Mouse (Mus musculus): ENCODE results near the gene Robo1.
A peak's percentile ranks its signal among the peaks of the same experiment; 100 is the strongest.

Gene Robo1

DNA sequence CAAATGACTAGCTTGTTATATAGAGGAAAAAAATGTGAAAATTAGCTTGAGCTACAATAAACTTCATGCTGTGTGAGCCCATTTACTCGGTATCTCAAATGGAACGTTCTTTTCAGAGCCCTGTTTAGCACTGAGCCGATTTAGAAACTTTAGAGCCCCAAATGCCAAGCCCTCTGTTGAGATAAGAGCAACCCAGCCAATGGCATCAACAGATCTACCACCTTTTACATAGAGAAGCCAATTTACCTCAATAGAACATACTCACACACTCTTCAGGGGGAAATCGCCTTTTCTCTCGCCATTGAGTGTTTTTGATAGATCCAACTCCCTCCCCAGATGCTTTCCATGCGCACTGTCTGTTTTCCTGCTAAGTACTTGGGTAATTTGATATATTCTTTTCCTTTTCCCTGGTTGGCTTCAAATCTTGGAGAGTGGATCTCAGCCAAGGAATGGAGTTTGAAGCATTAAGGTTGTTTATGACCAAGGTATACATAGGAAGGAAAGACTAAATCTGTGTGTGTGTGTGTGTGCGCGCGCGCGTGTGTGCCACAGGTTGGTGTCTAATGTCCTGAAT, 378.5 kb downstream of the Robo1 start:
- no peak for DNase-seq

DNA sequence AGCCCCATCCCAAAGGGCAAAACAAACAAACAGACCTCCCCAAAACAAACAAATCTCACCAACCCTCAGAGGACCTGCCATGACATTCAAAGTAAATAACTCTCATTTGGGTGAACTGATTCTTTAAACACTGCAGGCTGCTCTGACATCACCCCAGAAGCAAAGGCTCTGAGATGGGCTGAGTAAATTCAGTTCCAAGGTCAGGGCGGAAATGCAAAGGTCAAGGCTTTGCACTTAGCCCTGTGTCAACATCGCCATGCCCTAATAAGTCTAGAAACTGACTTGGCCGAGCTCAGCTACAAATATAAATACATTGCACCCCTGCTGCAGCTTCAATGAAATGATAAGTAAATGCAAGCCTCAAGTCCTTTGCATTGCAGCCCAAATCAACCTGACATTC, 379.5 kb downstream of the Robo1 start:
- DNase-seq = no peak

DNA sequence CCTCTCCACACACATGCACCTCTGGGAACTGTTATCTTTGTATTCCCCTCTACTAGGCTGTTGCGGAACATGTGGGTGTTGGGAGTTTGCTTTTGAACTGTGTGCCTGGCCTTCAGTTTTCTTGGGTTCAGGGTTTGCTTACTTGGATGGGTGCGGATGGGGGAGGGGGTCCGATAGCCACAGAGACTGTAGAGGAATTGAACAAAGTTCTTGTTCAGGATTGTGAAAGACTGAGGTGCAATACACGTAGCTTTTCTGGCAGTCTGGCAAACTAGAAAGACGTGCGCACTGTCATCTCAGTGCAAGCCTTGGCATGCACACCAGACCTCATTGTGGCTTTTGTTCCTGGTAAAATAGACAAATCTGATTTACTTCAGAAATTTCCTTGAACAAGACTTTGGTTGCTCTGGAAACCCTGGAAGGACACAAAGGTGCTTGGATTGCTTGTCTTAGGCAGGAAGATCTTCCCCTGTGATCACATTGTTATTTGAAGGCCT, 380.1 kb downstream of the Robo1 start:
- no peak for DNase-seq

DNA sequence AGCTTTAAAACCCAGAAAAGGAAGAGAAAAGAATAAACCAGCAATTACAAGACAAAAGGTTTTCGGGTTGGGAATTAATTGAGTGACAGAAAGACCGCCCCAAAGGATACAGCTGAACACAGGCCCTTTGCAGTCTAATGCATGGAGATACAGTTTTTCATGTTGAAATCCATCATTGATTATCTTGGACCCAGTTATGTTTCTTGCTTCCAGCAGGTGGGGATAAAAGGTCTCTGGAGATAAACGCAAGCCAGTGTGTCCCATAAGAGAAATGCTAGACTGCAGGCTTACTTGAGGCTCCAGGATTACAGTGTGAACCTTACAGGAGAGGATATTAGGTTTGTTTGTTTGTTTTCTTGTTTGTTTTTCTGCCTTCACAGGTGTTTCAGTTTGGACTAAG, 383.8 kb downstream of the Robo1 start:
- DNase-seq = no peak

DNA sequence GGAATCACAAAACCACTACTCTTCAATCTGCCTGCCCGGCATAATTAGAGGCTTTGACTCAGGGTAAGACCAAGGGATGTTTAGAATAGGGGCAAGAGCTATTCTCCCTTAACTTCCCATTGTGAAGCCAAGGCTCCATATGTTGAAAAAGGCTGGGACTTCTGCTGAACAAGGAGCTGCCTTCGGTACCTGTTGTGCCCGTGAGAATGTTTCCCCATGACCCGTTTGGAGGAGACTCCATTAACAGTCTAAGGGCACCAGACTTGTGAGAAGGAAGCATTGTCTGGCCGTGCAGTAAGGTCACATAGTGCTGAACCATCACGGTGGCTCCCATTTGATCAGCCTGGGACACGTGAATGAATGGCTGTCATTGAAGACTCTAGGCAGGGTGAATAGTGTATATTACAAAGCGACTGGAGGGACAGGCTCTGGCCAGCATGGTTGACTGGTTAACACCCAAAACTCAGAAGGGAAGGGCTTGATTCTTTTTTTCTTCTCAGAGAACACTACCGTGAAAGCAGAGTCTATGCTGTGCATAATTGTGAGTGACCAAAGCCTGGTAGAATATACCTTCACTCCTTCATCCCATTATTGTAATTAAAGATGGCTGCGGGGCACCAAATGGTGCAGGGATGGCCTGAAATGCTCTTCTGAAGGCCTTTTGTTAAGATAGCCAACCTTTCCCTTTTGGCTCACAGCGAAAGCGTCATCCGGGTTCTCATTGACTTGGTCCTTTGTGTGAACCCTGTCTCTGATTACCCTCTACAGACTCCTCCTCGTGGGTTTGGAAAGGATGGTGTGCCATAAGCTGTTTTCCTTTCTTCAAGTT, 385.6 kb downstream of the Robo1 start:
- no peak for DNase-seq

DNA sequence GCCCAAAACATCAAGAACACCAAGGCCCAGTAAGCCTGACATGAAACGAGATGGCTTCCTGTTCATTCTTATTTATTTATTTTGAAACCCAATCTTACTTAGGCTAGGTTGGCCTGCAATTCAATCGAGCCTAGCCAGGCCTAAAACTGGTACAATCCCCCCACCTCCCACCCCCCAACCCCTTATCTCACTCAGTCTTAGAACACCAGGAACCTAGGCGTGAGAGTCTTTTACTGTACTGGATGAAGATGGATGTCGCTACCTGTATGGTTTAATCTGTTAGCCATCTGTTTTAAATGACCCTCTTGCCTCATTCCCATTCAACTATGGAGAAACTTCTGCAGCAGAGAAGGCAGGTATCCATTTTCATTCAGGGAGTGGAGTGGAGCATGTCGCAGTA, 386.7 kb downstream of the Robo1 start:
- DNase-seq = no peak

DNA sequence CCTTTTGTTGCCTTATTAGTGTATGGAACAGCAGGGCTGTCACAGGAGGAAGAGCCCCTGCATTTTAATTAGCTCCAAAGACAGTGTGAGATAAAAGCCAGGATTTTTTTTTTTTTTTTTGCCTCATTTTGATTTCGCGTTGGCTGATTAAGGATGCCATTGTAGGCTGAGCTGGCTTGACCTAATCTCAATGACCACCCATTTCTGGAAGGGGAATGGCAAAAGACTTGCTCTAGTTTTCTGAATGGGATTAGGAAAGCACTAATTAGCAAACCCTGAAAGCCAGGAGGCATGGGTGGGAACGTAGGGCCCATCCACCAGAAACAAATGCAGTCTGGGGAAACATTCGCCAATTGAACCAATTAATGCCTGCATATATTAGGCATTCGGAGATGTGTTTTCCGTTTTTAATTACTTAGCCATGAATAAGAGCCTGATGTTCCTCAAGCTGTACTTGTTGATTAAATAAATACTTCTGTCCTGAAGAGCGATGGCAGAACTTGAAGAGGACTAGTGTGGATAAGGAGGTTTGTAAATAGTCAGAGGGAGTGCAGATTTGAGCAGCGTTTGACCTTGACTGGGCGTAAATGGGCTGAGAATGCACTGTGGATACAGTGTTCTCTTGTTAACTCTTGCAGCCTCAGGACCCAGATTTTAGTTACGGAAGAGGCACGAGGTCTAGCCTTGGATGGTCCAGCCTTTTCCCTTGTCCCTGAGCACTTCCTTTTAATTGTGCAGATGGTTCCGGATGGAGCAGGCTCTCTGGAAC, 391.3 kb downstream of the Robo1 start:
- no peak for DNase-seq

DNA sequence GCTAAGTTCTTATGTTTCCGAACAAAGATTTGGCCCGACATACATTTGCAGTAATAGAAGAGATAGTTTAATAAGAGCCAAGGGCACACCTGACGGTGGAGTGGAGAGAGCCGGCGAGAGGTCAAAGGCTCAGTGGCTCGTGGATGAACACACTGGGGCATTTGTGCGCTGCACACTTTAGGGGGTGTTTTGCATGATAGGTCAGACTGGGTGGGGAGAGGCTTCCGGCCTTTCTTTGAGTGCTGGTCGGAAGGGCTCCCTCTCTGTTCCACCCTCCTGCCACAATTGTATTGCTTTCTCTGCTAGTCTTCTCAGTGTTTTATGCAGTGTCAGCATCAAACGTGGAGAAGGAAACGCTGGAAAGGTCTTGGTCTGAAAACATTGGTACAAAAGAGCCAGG, 392.2 kb downstream of the Robo1 start:
- DNase-seq = no peak

DNA sequence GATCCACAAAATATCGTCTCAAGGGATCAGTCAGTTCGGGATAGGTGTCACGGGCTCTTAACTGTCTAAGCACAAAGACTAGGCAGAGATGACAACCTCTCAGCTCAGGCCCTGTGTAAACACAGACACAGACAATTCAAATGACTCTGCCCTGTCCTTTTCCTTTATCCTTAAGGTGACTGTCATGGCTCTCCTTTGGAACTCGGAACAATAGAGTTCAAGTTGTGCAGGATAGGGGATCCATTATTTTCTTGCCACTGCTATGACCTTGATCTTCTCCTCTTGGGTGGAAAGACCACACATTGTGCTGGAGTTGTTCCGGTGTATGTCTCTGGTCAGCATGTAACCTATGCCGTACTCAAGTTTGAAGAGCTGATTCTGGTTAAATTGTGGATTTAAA, 395.4 kb downstream of the Robo1 start:
- no peak for DNase-seq

DNA sequence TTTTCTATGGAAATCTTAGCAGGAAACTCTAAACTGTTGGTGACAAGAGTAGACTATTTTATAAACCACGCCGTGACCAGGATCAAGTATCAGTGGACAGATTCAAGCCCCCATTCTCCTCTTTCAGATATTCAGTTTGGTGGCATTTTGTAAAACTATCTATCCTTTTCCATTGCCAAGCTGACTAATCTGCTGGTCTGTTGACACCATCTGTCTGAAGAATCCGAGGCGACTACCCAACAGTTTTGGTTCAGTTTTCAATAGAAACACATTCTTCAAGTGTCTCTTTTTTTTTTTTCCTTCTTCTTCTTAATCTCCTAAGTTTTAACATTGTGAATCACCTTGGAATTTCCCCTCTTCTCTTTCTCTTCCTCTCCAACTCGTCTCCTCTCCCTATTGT, 397.7 kb downstream of the Robo1 start:
- DNase-seq = no peak

DNA sequence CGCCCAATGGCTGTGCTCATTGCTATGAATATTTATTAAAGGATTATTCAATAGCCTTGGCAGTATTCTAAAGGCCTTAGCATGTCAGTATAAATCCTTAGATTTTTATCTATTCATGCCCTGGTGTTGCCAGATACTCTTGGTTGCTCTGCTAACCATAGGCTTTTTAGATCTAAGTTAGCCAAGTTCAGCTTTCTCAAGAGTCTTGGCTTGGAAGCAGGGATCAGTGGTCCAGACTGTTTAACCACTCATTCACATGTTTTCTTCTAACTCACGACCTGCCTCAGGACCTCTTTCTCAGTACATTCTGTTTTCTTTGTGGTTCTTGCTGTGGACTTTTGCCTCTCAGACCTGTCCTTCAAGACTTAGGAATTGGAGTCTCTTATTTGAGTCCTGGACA, 400.4 kb downstream of the Robo1 start:
- DNase-seq = no peak

DNA sequence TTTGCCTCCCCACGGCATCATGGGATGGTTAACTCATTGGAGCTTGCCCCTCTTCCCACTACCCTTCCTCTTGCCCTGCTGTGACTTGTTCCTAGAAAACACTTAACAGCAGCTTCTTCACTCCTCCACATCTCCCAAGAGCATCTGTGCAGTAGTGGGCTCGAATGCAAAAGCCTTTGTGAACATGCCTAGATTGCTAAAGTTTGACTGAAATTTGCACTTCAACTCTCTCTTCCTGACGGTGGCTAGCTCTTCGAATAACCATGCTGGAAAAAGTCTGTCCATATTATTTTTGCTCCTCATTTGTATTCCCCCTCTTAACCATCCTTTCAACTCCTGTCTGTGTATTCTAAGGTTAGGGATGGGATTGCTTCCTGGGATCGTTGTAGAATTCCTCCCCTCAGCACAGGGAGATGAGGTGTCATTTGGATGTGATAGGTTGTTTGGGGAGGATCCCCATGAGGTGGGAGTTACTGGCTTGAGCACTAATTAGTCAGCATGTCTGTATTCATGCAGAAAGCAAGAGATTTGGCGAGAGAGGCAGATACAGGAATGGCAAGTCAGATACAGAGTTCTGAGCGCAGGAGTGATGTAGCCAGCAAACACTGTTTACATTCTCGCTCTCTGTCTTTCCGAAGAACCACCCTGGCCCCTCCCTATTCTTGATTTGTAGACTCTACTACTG, 409.2 kb downstream of the Robo1 start:
- no peak for DNase-seq

DNA sequence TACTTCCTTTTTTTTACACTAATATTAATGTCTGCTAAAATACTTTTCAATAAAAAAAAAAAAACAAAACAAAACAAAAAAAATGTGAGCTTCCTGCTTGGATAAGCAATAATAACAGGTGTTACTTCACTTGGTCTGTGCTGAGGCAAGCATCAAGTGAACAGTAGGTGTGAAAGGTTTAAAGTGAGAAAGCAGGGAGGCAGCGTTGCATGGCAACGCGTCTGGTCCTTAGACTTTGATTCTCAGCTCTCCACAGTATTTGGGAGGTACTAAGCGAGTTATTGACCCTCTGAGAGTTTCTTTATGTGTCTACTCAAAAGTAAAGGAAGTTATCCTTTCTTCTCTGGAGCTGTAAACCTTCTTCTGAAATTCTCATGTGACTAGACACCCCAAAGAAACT, 411.0 kb downstream of the Robo1 start:
- no peak for DNase-seq

DNA sequence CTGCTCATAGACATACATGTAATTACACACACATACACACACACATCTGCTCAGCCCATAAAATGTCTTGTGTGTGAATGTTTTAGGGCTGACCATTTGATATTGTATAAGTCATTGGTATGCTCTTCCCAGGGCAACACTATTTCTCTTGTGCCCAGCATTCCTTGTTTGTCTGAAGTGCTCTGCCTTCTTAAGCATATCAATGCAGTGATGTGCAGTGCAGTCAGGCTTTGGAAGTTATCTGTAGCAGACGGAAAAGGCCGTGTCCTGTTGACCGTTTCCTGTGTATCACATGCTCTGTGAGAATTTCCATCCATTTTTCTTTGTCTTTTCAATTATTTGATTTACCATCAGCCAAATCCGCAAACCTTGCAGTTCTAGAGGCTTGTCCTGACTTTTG, 412.9 kb downstream of the Robo1 start:
- DNase-seq = no peak

DNA sequence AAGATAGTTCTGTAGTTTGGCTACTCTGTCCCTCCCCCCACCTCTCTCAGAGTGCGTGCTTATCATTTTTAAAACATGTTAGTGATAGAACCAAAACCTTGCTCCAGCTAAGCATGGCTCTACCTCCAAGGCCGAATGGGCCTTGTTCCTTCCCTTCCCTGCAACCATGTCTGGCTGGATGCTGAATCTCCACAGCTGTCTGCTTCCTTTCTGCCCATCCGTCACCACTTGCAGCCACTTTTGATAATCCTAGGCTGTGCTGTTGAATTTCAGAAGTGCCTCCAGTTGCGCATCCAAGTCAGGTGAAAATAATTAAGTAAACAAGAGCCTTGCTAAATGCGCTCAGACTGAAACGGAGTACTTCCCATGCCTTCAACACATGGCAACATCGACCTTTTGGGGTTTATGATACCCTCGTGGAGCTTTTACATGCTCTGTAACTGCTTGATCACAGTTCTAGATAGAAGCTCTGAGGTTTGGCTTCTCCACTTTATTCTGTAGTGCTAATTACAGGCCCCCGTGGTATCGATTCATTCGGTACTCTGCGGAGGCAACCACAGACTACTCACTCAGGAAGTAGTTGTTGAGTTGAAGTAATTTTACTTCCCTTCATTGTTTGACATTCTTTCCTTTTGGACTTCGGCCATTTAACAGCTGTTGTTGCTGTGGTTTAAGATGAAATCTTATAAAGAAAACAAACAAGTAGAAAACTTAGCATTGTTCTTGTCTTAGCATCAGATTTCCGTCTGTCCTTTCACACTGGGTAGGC, 413.8 kb downstream of the Robo1 start:
- DNase-seq = no peak

DNA sequence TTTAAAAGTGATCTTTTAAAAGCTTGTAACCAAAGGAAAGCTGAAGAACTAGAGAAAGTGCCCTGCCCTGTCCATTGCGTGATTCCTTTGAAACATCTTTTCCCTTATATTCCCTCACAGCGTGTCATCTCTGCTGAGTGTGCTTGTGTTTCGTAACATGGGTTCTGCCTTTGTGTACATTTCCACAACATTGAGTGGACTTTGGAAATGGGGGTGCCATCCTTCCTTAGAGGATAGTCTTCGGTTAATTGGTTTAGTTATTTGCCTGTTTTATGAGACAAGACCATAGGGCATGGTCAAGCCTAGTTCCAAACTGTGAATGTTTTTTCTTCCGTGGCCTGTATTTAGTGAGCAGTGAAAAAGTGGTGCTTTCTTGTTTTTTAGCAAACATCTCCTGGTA, 426.1 kb downstream of the Robo1 start:
- DNase-seq = no peak

DNA sequence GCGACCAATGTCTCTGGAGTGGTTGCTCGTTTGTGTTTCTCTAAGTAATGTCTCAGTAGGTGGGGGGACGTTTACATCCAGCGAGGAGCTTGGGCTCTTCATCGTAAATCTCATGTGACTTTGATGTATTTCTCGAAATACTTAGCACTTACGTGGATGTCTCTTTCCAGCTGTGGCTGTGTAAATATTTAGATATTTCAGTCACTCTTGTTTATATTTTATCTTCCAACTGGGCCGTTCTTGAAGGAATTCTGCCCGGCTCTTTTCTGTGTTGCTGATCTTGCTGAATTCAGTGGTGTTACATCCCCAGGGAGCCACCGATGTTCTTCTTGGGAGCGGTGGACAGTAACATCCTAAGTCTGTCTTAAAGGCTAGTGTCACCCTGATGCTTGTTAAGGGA, 427.1 kb downstream of the Robo1 start:
- no peak for DNase-seq

DNA sequence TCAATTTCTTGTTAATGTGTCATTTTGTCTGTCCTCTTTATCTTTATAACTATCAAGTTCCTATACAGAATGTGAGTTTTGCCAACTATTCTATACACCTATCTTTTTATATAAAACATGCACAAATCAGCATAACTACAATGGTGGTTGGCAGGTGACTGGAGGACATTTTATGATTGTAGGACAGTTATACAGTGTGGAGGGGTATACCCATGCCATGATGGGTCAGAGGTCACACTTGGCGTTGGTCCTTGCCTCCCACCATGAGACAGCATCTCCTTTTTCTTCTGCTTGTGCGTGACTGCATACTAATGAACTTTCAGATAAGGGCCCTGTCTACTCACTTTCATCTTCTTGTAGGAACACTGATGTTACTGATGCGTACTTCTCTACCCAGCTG, 427.5 kb downstream of the Robo1 start:
- DNase-seq = no peak

DNA sequence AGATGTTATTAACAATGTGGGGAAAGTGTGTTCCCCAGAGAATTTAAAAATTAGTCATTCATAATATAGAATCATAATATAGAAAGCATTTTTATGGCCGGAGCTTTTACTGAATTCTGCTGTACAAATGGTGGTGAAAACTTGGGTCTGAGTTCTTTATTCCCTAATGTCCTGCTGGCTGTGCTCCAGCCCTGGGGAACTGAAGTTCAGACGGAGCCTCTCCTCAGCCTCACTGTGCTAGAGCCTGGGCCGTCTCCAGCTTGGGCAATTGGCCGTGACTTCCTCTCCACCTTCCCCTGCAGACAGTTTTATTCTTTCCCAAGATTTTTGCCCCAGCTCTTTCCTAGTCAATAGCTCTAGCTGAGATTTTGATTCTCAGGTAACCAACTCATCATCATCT, 429.0 kb downstream of the Robo1 start:
- DNase-seq = peak; percentile 19

DNA sequence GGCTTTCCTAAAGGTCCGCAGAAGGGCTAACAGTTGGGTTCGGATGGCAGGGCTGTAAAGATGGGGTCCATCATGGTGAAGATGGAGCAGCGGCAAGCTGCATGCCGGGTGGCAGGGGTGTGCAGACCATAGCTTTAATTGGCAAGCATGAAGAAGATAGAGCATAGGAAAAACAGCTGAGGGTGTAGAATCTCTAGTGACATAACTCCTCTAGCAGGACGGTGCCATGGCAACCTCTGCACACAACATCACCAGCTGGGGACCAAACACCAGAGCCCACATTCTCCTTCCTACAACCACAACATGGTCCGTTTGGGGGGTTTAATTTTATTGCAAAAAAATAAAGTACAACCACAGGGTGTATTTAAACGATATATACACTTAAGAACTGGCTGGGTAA, 432.1 kb downstream of the Robo1 start:
- no peak for DNase-seq

DNA sequence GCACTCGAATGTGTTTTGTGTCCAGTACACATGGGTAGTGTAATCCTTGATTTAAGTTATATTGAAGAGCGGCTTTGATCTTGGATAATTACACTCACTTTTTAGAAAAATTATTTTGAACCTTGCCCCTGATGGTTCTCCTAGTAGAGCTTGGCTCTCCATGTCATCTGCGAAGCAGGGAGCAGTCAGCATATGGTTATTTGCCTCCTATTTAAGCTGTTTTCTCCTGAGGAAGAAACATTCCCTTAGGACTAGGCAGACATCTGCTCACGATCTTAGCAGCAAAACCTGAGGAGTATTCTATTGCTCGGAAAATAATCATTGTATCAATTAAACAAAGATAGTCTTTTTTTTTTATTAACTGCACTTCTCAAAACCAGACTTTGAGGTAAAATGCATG, 439.6 kb downstream of the Robo1 start:
- DNase-seq = no peak

DNA sequence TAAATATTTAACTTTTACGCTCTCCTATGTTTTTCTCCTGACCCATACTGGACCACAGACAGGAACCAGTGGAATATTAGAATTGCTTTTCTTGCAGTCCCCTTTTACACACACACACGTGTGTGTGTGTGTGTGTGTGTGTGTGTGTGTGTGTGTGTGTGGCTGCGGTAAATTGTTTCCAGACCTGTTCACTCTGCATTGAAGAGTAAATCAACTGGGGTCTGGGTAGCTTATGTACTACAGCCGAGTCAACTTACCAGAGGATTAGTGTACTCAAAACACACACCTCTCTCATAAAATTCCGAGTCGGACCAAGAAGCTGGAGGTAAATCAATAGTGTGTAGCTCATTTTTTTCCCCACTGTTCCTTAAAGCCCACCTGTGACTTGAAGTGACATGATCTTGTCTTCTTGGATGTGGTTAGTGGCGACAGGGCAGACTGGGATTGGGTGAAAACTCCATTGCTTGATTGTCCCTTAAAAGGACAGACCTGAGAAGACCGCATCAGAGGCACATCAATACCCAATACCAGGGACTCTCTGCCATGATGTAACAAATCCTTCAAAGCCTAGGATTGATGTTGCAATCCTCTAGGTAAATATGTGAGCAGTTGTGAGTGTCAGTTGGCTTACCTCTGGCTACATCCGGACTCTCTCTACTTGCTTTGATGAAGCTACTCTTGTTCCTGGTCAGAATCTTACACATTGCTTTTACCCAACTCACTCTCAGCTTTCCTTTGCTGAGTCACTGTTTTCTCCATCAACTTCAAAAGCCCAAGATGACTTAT, 457.2 kb downstream of the Robo1 start:
- no peak for DNase-seq
